Mouse (Mus musculus): ENCODE data around the gene Slco2a1. TPM values are rescaled to one million over a fixed set of nuclear protein-coding genes. Genes with fewer than 3 reads are reported as not detected.

Slco2a1 gene
- polyA plus RNA-seq, 1 experiment = 0.52 TPM

Other genes with a start within 250 kb of the Slco2a1 start
- 36.9 and 38.6 TPM in 2 replicates for gene Ryk, start 153.8 kb upstream of the Slco2a1 start, polyA plus RNA-seq (2012; rRNA removed)
- gene Rab6b, start 123.1 kb downstream of the Slco2a1 start, polyA plus RNA-seq (2012; rRNA removed) = 269 and 289 TPM in 2 replicates
- 35.9 and 38.8 TPM in 2 replicates for gene Srprb, start 213.4 kb downstream of the Slco2a1 start, polyA plus RNA-seq (2012; rRNA removed)
- gene Gm20425, start 241.6 kb downstream of the Slco2a1 start, polyA plus RNA-seq (2012; rRNA removed) = not detected in 2 replicates
- gene Trf, start 241.7 kb downstream of the Slco2a1 start, polyA plus RNA-seq (2012; rRNA removed) = 154 and 202 TPM in 2 replicates

Measured in frontal cortex, adult 2 months (tissue).